Mouse (Mus musculus): ENCODE data around the gene Kif2c. TPM values are rescaled to one million over a fixed set of nuclear protein-coding genes. Genes with fewer than 3 reads are reported as not detected.
A peak's percentile ranks its signal among the peaks of the same experiment; 100 is the strongest.

Kif2c gene
- total and polyA plus RNA-seq, 3 experiments = 32.6 to 45.1 TPM; not detected in 1

GRCm38 (mm10) chr4:117120445-117121414 lies 61.7 kb downstream of the Kif2c start (continued):
- peak; percentile 32; the same call in 1 of the 2 replicates for TF ChIP-seq SMC3 (IDR thresholded peaks at IDR 0.05; ENCODE audit: low read depth, low read length)
- TF ChIP-seq RAD21 (IDR thresholded peaks at IDR 0.05; ENCODE audit: low read depth, low read length) = peak; percentile 40
- TF ChIP-seq KAT2A (conservative IDR thresholded peaks at IDR 0.05; ENCODE audit: low read depth, low read length) = peak; percentile 98
- no peak for TF ChIP-seq USF2 (IDR thresholded peaks at IDR 0.05; ENCODE audit: borderline replicate concordance in 1 of 2, insufficient read depth in 1 of 2, low read depth in 1 of 2, low read length in 2 of 2)
- no peak for TF ChIP-seq ZKSCAN1 (IDR thresholded peaks at IDR 0.05; ENCODE audit: low read depth, low read length)
- TF ChIP-seq GATA1 (IDR thresholded peaks at IDR 0.05; ENCODE audit: low read depth, low read length) = no peak
- no peak for TF ChIP-seq TAL1 (IDR thresholded peaks at IDR 0.05; ENCODE audit: low read length)
- peak; percentile 99 for TF ChIP-seq HCFC1 (IDR thresholded peaks at IDR 0.05; ENCODE audit: low read depth, low read length)
- no peak for TF ChIP-seq CHD1 (IDR thresholded peaks at IDR 0.05; ENCODE audit: low read depth, low read length)
- no peak for TF ChIP-seq CHD2 (IDR thresholded peaks at IDR 0.05; ENCODE audit: low read length)
- no peak for TF ChIP-seq E2F4 (IDR thresholded peaks at IDR 0.05; ENCODE audit: borderline replicate concordance, low read depth, low read length)
- peak; percentile 66 for TF ChIP-seq ZNF384 (IDR thresholded peaks at IDR 0.05; ENCODE audit: low read depth, low read length)
- peak; percentile 96 for TF ChIP-seq TBP (IDR thresholded peaks at IDR 0.05; ENCODE audit: low read depth, low read length)
- peak; percentile 69 to 96 for TF ChIP-seq POLR2A (IDR thresholded peaks at IDR 0.05; ENCODE audit: control insufficient read depth in 1 of 2, insufficient read depth in 1 of 2, low read depth in 1 of 2, low read length in 2 of 2, poor library complexity in 1 of 2)
- peak; percentile 91 for TF ChIP-seq MYC (IDR thresholded peaks at IDR 0.05; ENCODE audit: low read depth, low read length)
- peak; percentile 94 for TF ChIP-seq NELFE (IDR thresholded peaks at IDR 0.05; ENCODE audit: low read depth, low read length)
- TF ChIP-seq ZC3H11A (IDR thresholded peaks at IDR 0.05; ENCODE audit: low read depth, low read length) = no peak
- 0 out of 2 replicates have a peak, but pooled peaks have one; percentile 4 for TF ChIP-seq BHLHE40 (IDR thresholded peaks at IDR 0.05; ENCODE audit: borderline replicate concordance, low read depth, low read length)

GRCm38 (mm10) chr4:117120052-117120444 lies 62.4 kb downstream of the Kif2c start:
- Histone ChIP-seq H3K27me3 (ENCODE audit: control insufficient read depth in 1 of 2, insufficient read depth in 2 of 2, low read length in 2 of 2) (no peaks in the 10 kb centered on the region), H3K27ac (ENCODE audit: control insufficient read depth, low read depth, low read length) (peak overlapping the region; percentile 81), H3K9me3 (replicated peaks; ENCODE audit: insufficient read depth, low read length) (no peaks in the 10 kb centered on the region), H3K79me2 (ENCODE audit: control insufficient read depth, insufficient read depth, low read length, poor library complexity) (peaks cover 13% of the 10 kb centered on the region), H3K4me3 (ENCODE audit: control insufficient read depth in 1 of 2, insufficient read depth in 1 of 2, low read depth in 2 of 2, low read length in 2 of 2) (peak overlapping the region; percentile 67 to 82), H3K9ac (ENCODE audit: control insufficient read depth, low read depth, low read length, poor library complexity, severe bottlenecking) (peak overlapping the region; percentile 72), H3K4me1 (ENCODE audit: control insufficient read depth in 1 of 2, insufficient read depth in 2 of 2, low read length in 2 of 2) (peaks cover 0 to 17% of the 10 kb centered on the region in 2 experiments; a peak in 2 of 4 replicates), H3K36me3 (ENCODE audit: control insufficient read depth in 1 of 2, insufficient read depth in 2 of 2, low read length in 2 of 2) (peaks cover 0 to 16% of the 10 kb centered on the region in 2 experiments; a peak in 2 of 4 replicates)
- no peak for DNase-seq (ENCODE audit: low read depth, low spot score)
- TF ChIP-seq GATA1 (IDR thresholded peaks at IDR 0.05; ENCODE audit: low read depth, low read length) = peak; percentile 31; the same call in 1 of the 2 replicates
- TF ChIP-seq USF2 (IDR thresholded peaks at IDR 0.05; ENCODE audit: borderline replicate concordance in 1 of 2, insufficient read depth in 1 of 2, low read depth in 1 of 2, low read length in 2 of 2) = no peak
